Mouse (Mus musculus) lung, postnatal 0 days (tissue): ENCODE measurements around the gene Bdkrb2. TPM values are rescaled to one million over a fixed set of nuclear protein-coding genes. Genes with fewer than 3 reads are reported as not detected.
A peak's percentile ranks its signal among the peaks of the same experiment; 100 is the strongest.

Experiments
- ATAC-seq: fragments of 200-750 bp; cut with Nextera tagmentation; 2 replicates; pipeline ENCODE4 v1.8.0; 2017; ENCODE audit warnings: moderate library complexity
- DNase-seq: peaks from one replicate; pipeline ENCODE4 v3.0.0-alpha.2; 2016; ENCODE audit warnings: low spot score
- H3K27ac ChIP-seq: fragments of 300-500 bp; sonication (generic); 2 replicates; pipeline ENCODE4 v1.5.1; 2014; ENCODE audit warnings: antibody characterized with exemption, mild to moderate bottlenecking, low read length, mixed read lengths
- H3K27me3 ChIP-seq: fragments of 300-500 bp; sonication (generic); replicated peaks from 2 replicates; pipeline ENCODE4 v1.6.1; 2014; ENCODE audit warnings: low read length, mixed read lengths; ENCODE audit not compliant: insufficient read depth
- H3K36me3 ChIP-seq: fragments of 300-500 bp; sonication (generic); 2 replicates; pipeline ENCODE4 v1.6.1; 2014; ENCODE audit warnings: low read length, mixed read lengths; ENCODE audit not compliant: insufficient read depth
- H3K4me1 ChIP-seq: fragments of 300-500 bp; sonication (generic); 2 replicates; pipeline ENCODE4 v1.6.1; 2014; ENCODE audit warnings: antibody characterized with exemption, low read depth, low read length, mixed read lengths; ENCODE audit not compliant: insufficient read depth
- H3K4me2 ChIP-seq: fragments of 300-500 bp; sonication (generic); replicated peaks from 2 replicates; pipeline ENCODE4 v1.6.1; 2014; ENCODE audit warnings: low read depth, mild to moderate bottlenecking, low read length, moderate library complexity, mixed read lengths
- H3K4me3 ChIP-seq: fragments of 300-500 bp; sonication (generic); 2 replicates; pipeline ENCODE4 v1.5.1; 2014; ENCODE audit warnings: low read depth, low read length
- H3K9ac ChIP-seq: fragments of 300-500 bp; sonication (generic); replicated peaks from 2 replicates; pipeline ENCODE4 v1.6.1; 2014; ENCODE audit warnings: low read depth, mild to moderate bottlenecking
- H3K9me3 ChIP-seq: fragments of 300-500 bp; sonication (generic); 2 replicates; pipeline ENCODE4 v1.6.1; 2016; ENCODE audit warnings: low read length, mixed read lengths
- CTCF ChIP-seq: IDR thresholded peaks from 2 replicates; pipeline ENCODE4 v1.5.1; 2016; ENCODE audit warnings: antibody characterized with exemption, mild to moderate bottlenecking
- EP300 ChIP-seq: IDR thresholded peaks from 2 replicates; pipeline ENCODE4 v1.6.1; 2016; ENCODE audit warnings: antibody characterized with exemption, mild to moderate bottlenecking, control low read depth
- WGBS: fragments of 180-500 bp; shearing (Covaris S2); extraction: QIAGEN DNeasy Blood & Tissue Kit; methylation state at CpG from one replicate; pipeline ENCODE4 v1.1.7; 2014; 5-methylcytosine and 5-hydroxymethylcytosine counted together
- polyA plus RNA-seq: library from polyadenylated mRNA; unstranded; fragments of >200 nt; fragmentation: Nextera tagmentation; extraction: Ambion mirVana; gene quantifications from 2 replicates; pipeline ENCODE4 v1.2.1, GENCODE M21; 2015

Gene Bdkrb2
- polyA plus RNA-seq, 1 experiment from 2014 or later: 2.5 TPM

DNA sequence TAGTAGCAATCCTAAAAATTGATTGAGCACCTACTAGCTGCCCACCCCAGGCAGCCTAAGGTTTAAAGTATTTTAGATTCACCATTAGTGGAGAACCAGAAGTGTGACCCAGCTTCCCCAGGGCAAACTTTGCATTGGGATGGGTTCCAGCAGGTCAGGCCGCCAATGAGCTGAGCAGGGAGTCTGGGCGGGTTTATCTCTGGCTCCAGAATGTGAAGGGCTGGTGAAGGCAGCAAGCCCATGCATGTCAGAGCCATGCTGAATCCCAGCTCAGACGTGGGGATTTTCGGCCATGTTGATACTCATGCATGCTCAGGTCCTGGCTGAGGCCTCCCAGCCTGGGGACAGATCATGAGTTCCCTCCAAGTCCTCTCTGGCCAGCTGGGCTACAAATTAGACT is 11.3 kb downstream of the Bdkrb2 start:
- whole genome bisulfite sequencing: 85% methylated on average over 4 of the region's 4 CpGs
- Histone ChIP-seq H3K27me3 (no peaks in the 10 kb centered on the region), H3K4me1 (no peaks in the 10 kb centered on the region), H3K9me3 (no peaks in the 10 kb centered on the region), H3K9ac (no peak overlapping the region), H3K27ac (no peak overlapping the region), H3K4me2 (no peak overlapping the region), H3K36me3 (no peaks in the 10 kb centered on the region), H3K4me3 (no peak overlapping the region)
- no peak for ATAC-seq
- TF ChIP-seq CTCF (no peak), EP300 (no peak)
- no peak for DNase-seq

DNA sequence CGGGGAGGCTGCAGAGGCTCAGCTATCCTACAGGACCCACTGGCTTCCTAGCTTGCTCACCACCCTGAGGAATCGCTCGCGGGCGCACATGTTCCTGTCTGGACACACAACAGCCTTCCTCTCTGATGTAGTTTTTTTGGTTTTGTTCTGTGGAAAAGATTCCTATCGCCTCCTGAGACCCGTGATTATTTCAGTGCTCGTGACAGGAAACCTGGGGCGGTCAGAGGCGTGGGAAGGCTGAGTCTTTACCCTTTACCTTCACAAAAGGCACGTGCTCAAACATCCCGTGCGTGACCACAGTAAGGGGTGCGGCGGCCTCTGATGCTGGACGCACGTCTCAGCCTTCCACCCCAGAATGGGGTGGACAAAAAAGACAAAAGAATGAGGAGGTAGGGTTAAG is 17.5 kb downstream of the Bdkrb2 start:
- no peak for ATAC-seq
- TF ChIP-seq EP300 (no peak), CTCF (no peak)
- 65% methylated on average over 17 of the region's 17 CpGs for WGBS

DNA sequence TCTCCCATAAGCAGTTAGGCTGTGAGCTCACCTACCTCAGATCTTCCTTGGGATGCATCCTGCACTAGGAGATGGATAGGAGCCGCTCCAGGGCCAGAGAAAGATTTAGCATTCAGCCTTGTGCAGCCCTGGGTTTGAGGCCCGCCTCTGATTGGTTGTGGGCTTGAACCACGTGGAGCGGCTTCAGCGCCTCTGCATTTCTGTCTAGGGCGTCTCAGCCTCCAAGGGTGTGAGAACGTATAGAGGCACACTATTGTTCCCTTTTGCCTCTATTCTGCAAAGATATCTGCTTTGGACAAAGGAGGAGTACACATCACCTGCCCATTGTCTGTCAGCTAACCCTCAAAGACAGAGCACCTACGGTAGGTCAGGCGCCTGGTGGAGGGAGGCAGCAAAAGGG is 19.5 kb downstream of the Bdkrb2 start:
- no peak for ATAC-seq
- Histone ChIP-seq H3K4me1 (peaks cover 9% of the 10 kb centered on the region; the same call in 1 of the 2 replicates), H3K9me3 (no peaks in the 10 kb centered on the region), H3K27ac (no peak overlapping the region), H3K36me3 (no peaks in the 10 kb centered on the region; the same call in 1 of the 2 replicates), H3K4me2 (no peak overlapping the region), H3K9ac (no peak overlapping the region), H3K27me3 (no peaks in the 10 kb centered on the region), H3K4me3 (no peak overlapping the region)
- WGBS: 65% methylated on average over 9 of the region's 9 CpGs
- no peak for DNase-seq
- no peak for TF ChIP-seq CTCF
- TF ChIP-seq EP300: no peak

More for the DNA sequence above, 17.5 kb downstream of the Bdkrb2 start:
- Histone ChIP-seq H3K4me2 (no peak overlapping the region), H3K4me3 (no peak overlapping the region), H3K27me3 (no peaks in the 10 kb centered on the region), H3K9ac (no peak overlapping the region), H3K36me3 (no peaks in the 10 kb centered on the region; the same call in 1 of the 2 replicates), H3K27ac (no peak overlapping the region), H3K9me3 (no peaks in the 10 kb centered on the region), H3K4me1 (peaks cover 9% of the 10 kb centered on the region; the same call in 1 of the 2 replicates)
- no peak for DNase-seq

DNA sequence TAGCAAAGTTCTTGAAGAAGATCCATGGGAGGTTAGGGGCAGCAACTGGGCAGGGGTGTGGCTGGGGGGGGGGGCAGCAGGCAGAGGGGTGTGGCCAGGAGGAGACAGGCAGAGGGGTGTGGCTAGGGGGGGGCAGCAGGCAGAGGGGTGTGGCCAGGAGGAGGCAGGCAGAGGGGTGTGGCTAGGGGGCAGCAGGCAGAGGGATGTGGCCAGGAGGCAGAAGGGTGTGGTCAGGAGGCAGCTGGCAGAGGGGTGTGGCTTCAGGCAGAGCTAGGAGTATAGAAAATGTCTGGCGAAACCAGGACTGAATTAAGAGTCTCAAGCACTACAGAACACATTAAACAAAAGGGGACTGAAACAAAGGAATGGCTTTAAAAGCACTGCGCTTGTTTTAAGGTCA is 20.5 kb downstream of the Bdkrb2 start:
- no peak overlapping the region for H3K27ac ChIP-seq
- H3K36me3 ChIP-seq: no peaks in the 10 kb centered on the region; the same call in 1 of the 2 replicates
- DNase-seq (peak; percentile 85), ATAC-seq (peak; percentile 84)
- no peak overlapping the region for H3K4me3 ChIP-seq
- H3K27me3 ChIP-seq: no peaks in the 10 kb centered on the region
- peak; percentile 16; the same call in 1 of the 2 replicates for TF ChIP-seq CTCF
- no peak for TF ChIP-seq EP300
- WGBS: 25% methylated on average over 2 of the region's 2 CpGs
- H3K4me2 ChIP-seq: no peak overlapping the region
- H3K4me1 ChIP-seq: peaks cover 9% of the 10 kb centered on the region; the same call in 1 of the 2 replicates
- H3K9me3 ChIP-seq: no peaks in the 10 kb centered on the region
- H3K9ac ChIP-seq: no peak overlapping the region

DNA sequence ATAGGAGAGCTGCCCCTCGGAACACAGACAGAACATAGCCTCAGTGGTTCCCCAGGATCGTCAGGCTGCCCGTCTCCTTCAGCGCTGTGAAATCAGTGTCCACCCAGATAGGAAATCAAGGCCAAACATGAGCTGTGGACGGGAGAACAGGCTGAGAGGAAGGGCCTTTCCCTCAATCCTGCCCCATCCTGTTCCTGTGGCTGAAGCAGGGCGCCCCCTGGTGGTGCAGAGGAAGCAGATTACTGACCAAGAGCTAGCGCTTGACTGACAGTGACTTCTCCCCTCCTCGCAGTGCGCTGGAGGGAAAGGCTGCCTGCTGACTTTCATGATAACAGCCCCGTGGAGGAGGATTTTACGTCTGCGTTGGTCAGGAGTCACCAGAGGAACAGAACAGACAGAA is 21.8 kb downstream of the Bdkrb2 start:
- peak; percentile 77 for ATAC-seq
- WGBS: 15% methylated on average over 12 of the region's 12 CpGs

DNA sequence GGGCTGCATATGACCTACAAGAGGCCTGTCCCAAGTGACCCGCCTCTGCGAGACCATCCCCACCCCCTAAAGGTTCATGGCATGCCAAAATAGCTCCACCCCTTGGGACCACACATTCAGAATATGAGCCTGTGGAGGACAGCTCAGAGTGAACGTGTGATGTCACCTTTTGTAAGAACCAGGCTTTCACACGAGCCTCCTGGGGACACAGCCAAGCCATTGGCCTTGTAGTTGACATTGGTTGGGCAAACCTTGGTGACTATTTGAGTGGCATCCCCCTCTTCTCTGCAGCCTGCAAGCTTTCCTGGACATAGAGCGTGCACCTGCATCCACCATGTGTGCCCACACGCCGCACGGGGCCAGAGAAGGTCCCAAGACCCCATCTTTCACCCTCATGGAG is 24.5 kb downstream of the Bdkrb2 start:
- ATAC-seq: no peak

More for the DNA sequence above, 21.8 kb downstream of the Bdkrb2 start:
- no peak overlapping the region for H3K4me2 ChIP-seq
- H3K27ac ChIP-seq: 0 out of 2 replicates have a peak overlapping the region, but pooled peaks have one; percentile 20
- H3K4me3 ChIP-seq: no peak overlapping the region
- no peaks in the 10 kb centered on the region for H3K9me3 ChIP-seq
- no peaks in the 10 kb centered on the region; the same call in 1 of the 2 replicates for H3K36me3 ChIP-seq
- no peak for TF ChIP-seq EP300
- TF ChIP-seq CTCF: peak; percentile 99
- no peak overlapping the region for H3K9ac ChIP-seq
- peak; percentile 93 for DNase-seq
- H3K27me3 ChIP-seq: no peaks in the 10 kb centered on the region
- H3K4me1 ChIP-seq: peaks cover 9% of the 10 kb centered on the region; the same call in 1 of the 2 replicates

More for the DNA sequence above, 24.5 kb downstream of the Bdkrb2 start:
- no peak overlapping the region for H3K4me3 ChIP-seq
- peaks cover 9% of the 10 kb centered on the region; the same call in 1 of the 2 replicates for H3K4me1 ChIP-seq
- no peaks in the 10 kb centered on the region for H3K27me3 ChIP-seq
- TF ChIP-seq EP300 (no peak), CTCF (no peak)
- H3K4me2 ChIP-seq: no peak overlapping the region
- no peaks in the 10 kb centered on the region for H3K9me3 ChIP-seq
- no peaks in the 10 kb centered on the region for H3K36me3 ChIP-seq
- 77% methylated on average over 8 of the region's 8 CpGs for WGBS
- H3K9ac ChIP-seq: no peak overlapping the region
- no peak overlapping the region for H3K27ac ChIP-seq
- no peak for DNase-seq
